Mouse (Mus musculus): ENCODE measurements around the gene Mmp9. TPM values are rescaled to one million over a fixed set of nuclear protein-coding genes. Genes with fewer than 3 reads are reported as not detected.
A peak's percentile ranks its signal among the peaks of the same experiment; 100 is the strongest.

Mmp9 gene
- polyA plus RNA-seq (2016; fragmentation: Nextera tagmentation; extraction: Ambion mirVana): 4.5 and 4.6 TPM in 2 replicates

DNA sequence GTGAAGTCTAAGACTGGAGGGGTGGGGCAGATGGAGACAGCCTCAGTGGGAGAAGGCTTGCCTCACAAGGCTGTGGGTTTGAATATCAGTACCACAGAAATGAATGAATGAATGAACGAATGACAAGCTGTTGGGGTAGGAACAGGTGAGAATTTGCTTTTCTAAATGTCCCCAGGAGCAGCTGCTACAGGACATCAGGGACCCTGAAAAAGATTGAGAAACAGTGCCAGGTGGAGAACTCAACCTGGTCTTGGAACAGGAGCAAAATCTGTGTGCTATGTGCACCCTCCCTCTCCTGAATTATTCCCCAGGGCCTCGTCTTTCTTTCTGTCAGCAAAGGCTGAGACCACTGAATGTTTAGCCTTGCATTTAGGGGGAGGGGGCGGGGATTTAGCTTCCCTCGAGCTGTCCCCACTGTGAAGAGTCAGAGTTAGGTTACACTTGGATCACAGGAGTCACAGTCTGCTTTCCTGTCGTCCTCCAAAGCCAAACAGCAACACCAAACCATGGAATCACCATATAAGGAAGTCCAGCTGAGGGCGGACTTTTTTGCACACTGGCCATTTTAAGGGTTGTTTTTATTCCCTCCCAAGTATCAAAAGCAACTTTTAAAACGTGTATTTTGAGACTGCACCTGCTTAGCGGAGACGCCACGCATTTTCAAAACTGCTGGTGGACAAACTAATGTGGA is at the start of gene Mmp9:
Gene Mmp9, plus strand, starts transcription at position 641 of the 691 bp plus-strand sequence.
- Histone ChIP-seq H3K4me2 (replicated peaks) (no peak within 1 kb of the TSS), H3K4me1 (peaks cover 42% of the 10 kb centered on the region), H3K9me3 (no peaks in the 10 kb centered on the region), H3K4me3 (no peak within 1 kb of the TSS), H3K36me3 (no peaks in the 10 kb centered on the region), H3K27me3 (peaks cover 32% of the 10 kb centered on the region), H3K9ac (no peak within 1 kb of the TSS), H3K27ac (0 out of 2 replicates have a peak within 1 kb of the TSS, but pooled peaks have one; percentile 4)
- no peak for ATAC-seq (ENCODE audit: insufficient number of reproducible peaks, insufficient read depth, low FRiP score, low TSS enrichment)
- WGBS: 20% methylated on average over 10 of the region's 10 CpGs

DNA sequence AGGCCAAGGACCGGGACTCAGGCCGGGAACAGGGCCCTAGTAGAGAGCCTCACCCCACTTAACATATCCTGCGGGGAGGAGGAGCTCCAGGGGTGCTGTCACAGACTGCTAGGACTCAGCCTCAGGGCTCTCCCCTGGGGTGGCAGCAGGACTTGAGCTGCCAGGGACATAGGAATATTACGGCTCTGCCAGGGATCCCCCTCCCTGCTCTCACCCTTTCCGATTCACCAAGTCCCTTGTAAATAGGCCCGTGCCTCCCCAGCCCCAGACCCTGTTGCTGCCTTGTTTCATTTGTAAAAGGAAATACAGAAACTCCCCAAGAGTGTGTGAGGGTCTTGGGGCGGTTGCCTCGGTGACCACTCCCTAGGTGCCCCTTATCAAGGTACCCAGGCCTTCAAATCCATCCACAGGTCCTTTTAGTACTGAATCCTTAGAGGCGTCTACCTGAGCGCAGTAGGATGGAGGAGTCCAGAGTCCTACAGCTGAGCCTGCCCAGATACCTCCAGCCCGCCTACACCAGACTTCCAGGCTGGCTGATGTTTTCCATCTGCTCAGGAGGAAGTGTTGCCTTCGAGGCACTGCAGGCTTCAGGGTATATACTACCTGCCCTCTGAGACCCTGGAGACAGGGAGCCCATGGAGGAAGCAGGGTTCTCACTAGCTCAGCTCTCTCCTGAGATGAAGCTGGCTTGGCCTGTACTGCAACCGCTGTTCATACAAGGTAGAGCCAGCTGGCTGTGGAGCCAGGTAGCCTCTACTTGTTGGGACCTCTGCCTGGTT is 49.3 kb upstream of the Mmp9 start:
- Histone ChIP-seq H3K36me3 (peaks cover 100% of the 10 kb centered on the region), H3K4me2 (replicated peaks) (no peak overlapping the region), H3K9me3 (no peaks in the 10 kb centered on the region)

GRCm38 (mm10) chr2:164891908-164892695 is 48.5 kb upstream of the Mmp9 start:
- H3K9me3 ChIP-seq: no peaks in the 10 kb centered on the region
- H3K4me3 ChIP-seq: no peak overlapping the region
- no peak overlapping the region for H3K27ac ChIP-seq
- no peak overlapping the region for H3K9ac ChIP-seq
- no peaks in the 10 kb centered on the region for H3K4me1 ChIP-seq
- H3K36me3 ChIP-seq: peaks cover 96% of the 10 kb centered on the region
- no peaks in the 10 kb centered on the region for H3K27me3 ChIP-seq
- ATAC-seq (ENCODE audit: insufficient number of reproducible peaks, insufficient read depth, low FRiP score, low TSS enrichment): no peak
- WGBS: 87% methylated on average over 15 of the region's 15 CpGs
- no peak overlapping the region for H3K4me2 ChIP-seq (replicated peaks)

More for the DNA sequence above, 49.3 kb upstream of the Mmp9 start:
- Histone ChIP-seq H3K4me1 (no peaks in the 10 kb centered on the region), H3K9ac (no peak overlapping the region), H3K27me3 (no peaks in the 10 kb centered on the region), H3K4me3 (no peak overlapping the region), H3K27ac (no peak overlapping the region)
- no peak for ATAC-seq (ENCODE audit: insufficient number of reproducible peaks, insufficient read depth, low FRiP score, low TSS enrichment)
- 81% methylated on average over 13 of the region's 13 CpGs for WGBS

- H3K27me3 ChIP-seq: no peaks in the 10 kb centered on the region
- no peaks in the 10 kb centered on the region for H3K9me3 ChIP-seq
- no peak overlapping the region for H3K27ac ChIP-seq
- H3K9ac ChIP-seq: no peak overlapping the region
- 90% methylated on average over 6 of the region's 6 CpGs for WGBS
- peaks cover 96% of the 10 kb centered on the region for H3K36me3 ChIP-seq
- H3K4me1 ChIP-seq: no peaks in the 10 kb centered on the region
- no peak overlapping the region for H3K4me2 ChIP-seq (replicated peaks)
- no peak for ATAC-seq (ENCODE audit: insufficient number of reproducible peaks, insufficient read depth, low FRiP score, low TSS enrichment)
- no peak overlapping the region for H3K4me3 ChIP-seq
These were observed 47.8 kb upstream of the Mmp9 start for GRCm38 (mm10) chr2:164892696-164893216.

- 77% methylated on average over 5 of the region's 5 CpGs for WGBS
- H3K4me2 ChIP-seq (replicated peaks): no peak overlapping the region
- no peak overlapping the region for H3K27ac ChIP-seq
- H3K9ac ChIP-seq: no peak overlapping the region
- H3K9me3 ChIP-seq: no peaks in the 10 kb centered on the region
- no peak overlapping the region for H3K4me3 ChIP-seq
- H3K27me3 ChIP-seq: no peaks in the 10 kb centered on the region
- peaks cover 96% of the 10 kb centered on the region for H3K36me3 ChIP-seq
- H3K4me1 ChIP-seq: no peaks in the 10 kb centered on the region
- ATAC-seq (ENCODE audit: insufficient number of reproducible peaks, insufficient read depth, low FRiP score, low TSS enrichment): no peak
These were observed 46.5 kb upstream of the Mmp9 start for GRCm38 (mm10) chr2:164894048-164894447.

DNA sequence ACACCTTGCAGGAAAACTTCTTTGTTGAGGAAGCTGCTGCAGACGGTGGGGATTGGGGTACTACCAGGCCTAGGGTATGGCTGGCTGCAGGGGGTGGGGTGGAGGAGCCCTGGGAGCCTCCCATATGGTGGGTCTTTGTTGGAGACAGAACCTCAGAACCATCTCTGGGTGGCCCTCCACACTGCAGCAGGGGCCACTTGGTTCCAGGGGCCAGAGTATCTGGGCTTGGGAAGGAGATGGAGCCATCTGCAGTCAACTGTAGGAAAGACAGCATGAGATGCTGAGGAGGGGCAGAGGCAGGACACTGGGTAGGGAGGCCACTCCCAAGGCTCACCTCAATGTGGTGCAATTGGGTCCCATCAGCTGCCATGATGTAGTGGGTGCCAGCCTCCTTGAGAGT is 45.9 kb upstream of the Mmp9 start:
- H3K27ac ChIP-seq: no peak overlapping the region
- H3K4me3 ChIP-seq: no peak overlapping the region
- no peaks in the 10 kb centered on the region for H3K27me3 ChIP-seq
- no peaks in the 10 kb centered on the region for H3K4me1 ChIP-seq
- no peak overlapping the region for H3K4me2 ChIP-seq (replicated peaks)
- no peaks in the 10 kb centered on the region for H3K9me3 ChIP-seq
- 81% methylated on average over 1 of the region's 1 CpGs for WGBS
- H3K36me3 ChIP-seq: peaks cover 96% of the 10 kb centered on the region
- no peak for ATAC-seq (ENCODE audit: insufficient number of reproducible peaks, insufficient read depth, low FRiP score, low TSS enrichment)
- H3K9ac ChIP-seq: no peak overlapping the region

GRCm38 (mm10) chr2:164895885-164896284 is 44.7 kb upstream of the Mmp9 start:
- H3K9ac ChIP-seq: no peak overlapping the region
- H3K9me3 ChIP-seq: no peaks in the 10 kb centered on the region
- no peak overlapping the region for H3K4me2 ChIP-seq (replicated peaks)
- 95% methylated on average over 6 of the region's 6 CpGs for WGBS
- no peaks in the 10 kb centered on the region for H3K27me3 ChIP-seq
- H3K27ac ChIP-seq: no peak overlapping the region
- ATAC-seq (ENCODE audit: insufficient number of reproducible peaks, insufficient read depth, low FRiP score, low TSS enrichment): no peak
- H3K4me3 ChIP-seq: no peak overlapping the region
- peaks cover 96% of the 10 kb centered on the region for H3K36me3 ChIP-seq
- no peaks in the 10 kb centered on the region for H3K4me1 ChIP-seq

DNA sequence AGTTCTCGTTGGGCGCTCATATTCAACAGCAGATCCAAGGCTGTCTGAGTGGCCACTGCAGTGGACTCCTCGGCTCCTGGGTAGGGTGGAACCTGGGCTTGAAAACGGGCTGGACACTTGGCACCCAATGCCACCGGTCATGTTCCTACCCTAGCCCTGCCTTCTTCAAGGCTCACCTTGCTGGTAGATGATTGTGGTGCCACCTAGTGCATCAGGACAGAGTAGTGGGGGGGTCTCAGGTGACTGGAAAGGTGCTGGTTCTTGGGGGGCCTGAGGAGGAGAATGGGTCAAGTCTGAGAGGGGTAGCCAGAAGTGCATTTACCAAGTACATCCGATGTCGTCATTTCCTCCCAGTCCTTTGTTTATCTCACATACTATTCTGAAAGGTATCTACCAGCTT is 42.6 kb upstream of the Mmp9 start:
- no peaks in the 10 kb centered on the region for H3K9me3 ChIP-seq
- ATAC-seq (ENCODE audit: insufficient number of reproducible peaks, insufficient read depth, low FRiP score, low TSS enrichment): no peak
- no peak overlapping the region for H3K4me2 ChIP-seq (replicated peaks)
- no peaks in the 10 kb centered on the region for H3K27me3 ChIP-seq
- no peak overlapping the region for H3K9ac ChIP-seq
- no peak overlapping the region for H3K4me3 ChIP-seq
- H3K4me1 ChIP-seq: no peaks in the 10 kb centered on the region
- H3K36me3 ChIP-seq: peaks cover 96% of the 10 kb centered on the region
- 94% methylated on average over 7 of the region's 7 CpGs for WGBS
- H3K27ac ChIP-seq: no peak overlapping the region

DNA sequence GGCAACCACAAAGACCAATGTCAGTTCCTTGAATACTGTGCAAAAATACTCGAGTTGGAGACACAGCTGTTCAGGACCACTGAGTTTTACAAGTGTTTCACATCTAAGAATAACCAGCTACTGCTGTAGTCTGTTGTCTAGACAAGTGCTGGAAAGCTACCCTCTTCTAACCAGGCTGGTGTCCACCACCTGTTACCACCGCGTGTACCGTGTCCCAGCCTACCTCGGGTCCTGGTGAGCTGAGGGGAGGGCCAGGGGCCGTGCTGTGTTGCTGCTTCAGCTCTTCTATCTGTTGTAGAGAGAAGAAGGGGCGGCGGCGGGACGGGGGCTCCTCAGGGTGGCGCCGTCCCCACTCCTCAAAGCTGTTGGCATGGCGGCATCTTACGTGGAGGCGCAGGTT is 41.5 kb upstream of the Mmp9 start:
- no peak overlapping the region for H3K27ac ChIP-seq
- H3K4me3 ChIP-seq: no peak overlapping the region
- H3K27me3 ChIP-seq: no peaks in the 10 kb centered on the region
- H3K9me3 ChIP-seq: no peaks in the 10 kb centered on the region
- ATAC-seq (ENCODE audit: insufficient number of reproducible peaks, insufficient read depth, low FRiP score, low TSS enrichment): no peak
- H3K4me1 ChIP-seq: no peaks in the 10 kb centered on the region
- H3K36me3 ChIP-seq: peaks cover 96% of the 10 kb centered on the region
- no peak overlapping the region for H3K9ac ChIP-seq
- WGBS: 91% methylated on average over 15 of the region's 15 CpGs
- no peak overlapping the region for H3K4me2 ChIP-seq (replicated peaks)

GRCm38 (mm10) chr2:164899723-164900459 is 40.7 kb upstream of the Mmp9 start:
- H3K27me3 ChIP-seq: no peaks in the 10 kb centered on the region
- no peak overlapping the region for H3K4me2 ChIP-seq (replicated peaks)
- peaks cover 96% of the 10 kb centered on the region for H3K36me3 ChIP-seq
- 0 out of 2 replicates have a peak overlapping the region, but pooled peaks have one; percentile 16 for H3K9ac ChIP-seq
- ATAC-seq (ENCODE audit: insufficient number of reproducible peaks, insufficient read depth, low FRiP score, low TSS enrichment): no peak
- H3K4me3 ChIP-seq: no peak overlapping the region
- H3K9me3 ChIP-seq: no peaks in the 10 kb centered on the region
- H3K27ac ChIP-seq: no peak overlapping the region
- WGBS: 95% methylated on average over 16 of the region's 16 CpGs
- no peaks in the 10 kb centered on the region for H3K4me1 ChIP-seq

- H3K9ac ChIP-seq: no peak overlapping the region
- peaks cover 3% of the 10 kb centered on the region; the same call in 1 of the 2 replicates for H3K9me3 ChIP-seq
- no peak overlapping the region for H3K27ac ChIP-seq
- no peak overlapping the region for H3K4me3 ChIP-seq
- WGBS: 95% methylated on average over 13 of the region's 13 CpGs
- no peak for ATAC-seq (ENCODE audit: insufficient number of reproducible peaks, insufficient read depth, low FRiP score, low TSS enrichment)
- H3K4me1 ChIP-seq: no peaks in the 10 kb centered on the region
- H3K36me3 ChIP-seq: peaks cover 95% of the 10 kb centered on the region
- no peaks in the 10 kb centered on the region for H3K27me3 ChIP-seq
- no peak overlapping the region for H3K4me2 ChIP-seq (replicated peaks)
These were observed 39.2 kb upstream of the Mmp9 start for GRCm38 (mm10) chr2:164901380-164901779.
